In the genomic region with DNA sequence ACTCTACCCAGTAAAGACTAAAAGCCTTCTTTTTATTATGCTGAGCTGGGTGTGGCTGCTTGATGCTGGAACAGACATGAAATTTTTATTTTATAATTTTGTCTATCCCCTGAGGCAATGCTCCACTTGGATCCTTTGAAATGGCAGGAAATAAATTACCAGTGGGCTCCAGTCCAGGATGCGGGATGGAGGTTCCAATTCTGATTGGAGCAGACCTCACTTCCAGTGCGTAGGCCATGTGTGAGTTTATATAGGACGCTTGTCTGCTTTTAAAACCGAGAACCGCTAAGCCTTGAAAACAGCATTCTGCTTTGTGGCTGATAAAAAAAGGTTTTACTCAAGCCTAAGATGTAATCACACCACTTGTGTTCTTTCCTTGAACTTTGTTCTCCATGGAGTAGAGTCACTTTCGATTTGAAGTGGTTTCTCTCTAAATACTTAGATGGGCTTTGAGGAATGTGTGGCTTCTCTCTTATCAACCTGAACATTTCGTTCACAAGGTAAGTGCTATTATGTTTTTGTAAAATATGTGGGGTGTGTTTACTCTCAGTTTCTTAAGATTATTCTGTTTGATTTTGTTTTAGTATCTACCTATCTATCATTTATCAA, we compare ENCODE assay signal across 15 mouse cellular contexts.
DNase-seq lines count a peak whose midpoint lies in the region; ATAC-seq lines count a peak whose summit lies in the region.
"Had no signal": no experiment of that assay in that cellular context is flagged by ENCODE, and none has a peak within 500 bp of the region (broad histone marks: within the 10 kb centered on the region; RNA-seq: fewer than 3 reads in every experiment).

No protein-coding gene starts in this region.

- 0 out of 2 replicates have a peak overlapping the region, but pooled peaks have one; percentile 27 for H3K27ac ChIP-seq in limb, embryonic 15.5 days
- H3K27ac ChIP-seq in hindbrain, embryonic 14.5 days: no peak overlapping the region
- no peak overlapping the region for H3K27ac ChIP-seq in midbrain, embryonic 15.5 days
- H3K27ac ChIP-seq: heart, embryonic 10.5 days; hindbrain, embryonic 13.5 days; midbrain, embryonic 12.5 days; neural tube, embryonic 15.5 days had no signal

- no peak overlapping the region for H3K4me3 ChIP-seq in limb, embryonic 15.5 days
- no peak overlapping the region for H3K4me3 ChIP-seq in hindbrain, embryonic 14.5 days (replicated peaks; ENCODE audit: low read length)
- no peak overlapping the region for H3K4me3 ChIP-seq in midbrain, embryonic 15.5 days
- H3K4me3 ChIP-seq: heart, embryonic 10.5 days; hindbrain, embryonic 13.5 days; midbrain, embryonic 12.5 days; neural tube, embryonic 15.5 days had no signal

- DNase-seq in adrenal gland, adult (ENCODE audit: inconsistent age in 2 of 2, low spot score in 1 of 2): peak; percentile 17 to 70
- no peak for DNase-seq in adrenal gland, postnatal 4 days (ENCODE audit: low spot score in 2 of 2)
- DNase-seq in heart, adult 11 months: peak; percentile 91
- DNase-seq in heart, adult 18-20 months: no peak
- DNase-seq in brain, adult 2 months (ENCODE audit: low read depth, low spot score): peak; percentile 65
- no peak for DNase-seq in hindbrain, embryonic 14.5 days (ENCODE audit: low spot score)
- DNase-seq: kidney, postnatal 25 days; liver; thymus, postnatal 4 days had no signal

- no peaks in the 10 kb centered on the region for H3K9me3 ChIP-seq in limb, embryonic 15.5 days
- H3K9me3 ChIP-seq in hindbrain, embryonic 14.5 days (ENCODE audit: control insufficient read depth, low read length): no peaks in the 10 kb centered on the region
- H3K9me3 ChIP-seq in midbrain, embryonic 15.5 days: no peaks in the 10 kb centered on the region
- H3K9me3 ChIP-seq: heart, embryonic 10.5 days; hindbrain, embryonic 13.5 days; midbrain, embryonic 12.5 days; neural tube, embryonic 15.5 days had no signal

- H3K36me3 ChIP-seq in limb, embryonic 15.5 days: no peaks in the 10 kb centered on the region
- H3K36me3 ChIP-seq in hindbrain, embryonic 14.5 days (replicated peaks; ENCODE audit: control insufficient read depth, insufficient read depth): no peaks in the 10 kb centered on the region
- no peaks in the 10 kb centered on the region for H3K36me3 ChIP-seq in midbrain, embryonic 15.5 days (replicated peaks)
- H3K36me3 ChIP-seq: heart, embryonic 10.5 days; hindbrain, embryonic 13.5 days; midbrain, embryonic 12.5 days; neural tube, embryonic 15.5 days had no signal

- no peaks in the 10 kb centered on the region for H3K27me3 ChIP-seq in limb, embryonic 15.5 days
- no peaks in the 10 kb centered on the region for H3K27me3 ChIP-seq in hindbrain, embryonic 14.5 days (ENCODE audit: control insufficient read depth, insufficient read depth, low read length)
- H3K27me3 ChIP-seq in midbrain, embryonic 15.5 days (replicated peaks): no peaks in the 10 kb centered on the region
- H3K27me3 ChIP-seq: hindbrain, embryonic 13.5 days; midbrain, embryonic 12.5 days; neural tube, embryonic 15.5 days had no signal

- WGBS in limb, embryonic 15.5 days: 32% methylated on average over 7 of the region's 7 CpGs
- 83% methylated on average over 7 of the region's 7 CpGs for WGBS in hindbrain, embryonic 14.5 days
- WGBS in midbrain, embryonic 15.5 days: 75% methylated on average over 7 of the region's 7 CpGs

- H3K9ac ChIP-seq in limb, embryonic 15.5 days: no peak overlapping the region
- H3K9ac ChIP-seq in hindbrain, embryonic 14.5 days: no peak overlapping the region
- H3K9ac ChIP-seq in midbrain, embryonic 15.5 days: no peak overlapping the region
- H3K9ac ChIP-seq: hindbrain, embryonic 13.5 days; midbrain, embryonic 12.5 days; neural tube, embryonic 15.5 days had no signal

- peaks cover 12% of the 10 kb centered on the region for H3K4me1 ChIP-seq in limb, embryonic 15.5 days
- no peaks in the 10 kb centered on the region for H3K4me1 ChIP-seq in hindbrain, embryonic 14.5 days (replicated peaks; ENCODE audit: control insufficient read depth, insufficient read depth, low read length)
- H3K4me1 ChIP-seq in midbrain, embryonic 15.5 days: no peaks in the 10 kb centered on the region
- H3K4me1 ChIP-seq: hindbrain, embryonic 13.5 days; midbrain, embryonic 12.5 days; neural tube, embryonic 15.5 days had no signal

- ATAC-seq in limb, embryonic 15.5 days (ENCODE audit: insufficient number of reproducible peaks, low FRiP score, low TSS enrichment, low read depth): no peak
- no peak for ATAC-seq in hindbrain, embryonic 14.5 days (ENCODE audit: low FRiP score)
- no peak for ATAC-seq in midbrain, embryonic 15.5 days (replicated peaks)

- no peak overlapping the region for H3K4me2 ChIP-seq in limb, embryonic 15.5 days
- no peak overlapping the region for H3K4me2 ChIP-seq in hindbrain, embryonic 14.5 days (replicated peaks)
- H3K4me2 ChIP-seq in midbrain, embryonic 15.5 days: no peak overlapping the region
- H3K4me2 ChIP-seq: hindbrain, embryonic 13.5 days; midbrain, embryonic 12.5 days; neural tube, embryonic 15.5 days had no signal

Comparison
In these comparisons a context has a peak if more than half of its experiments do, and no peak if none do; other contexts are left out.
1. DNase-seq: peak in adrenal gland, adult (2 of 2), heart, adult 11 months (single experiment) and brain, adult 2 months (single experiment); none in adrenal gland, postnatal 4 days (0 of 2), heart, adult 18-20 months (0 of 2) and hindbrain, embryonic 14.5 days (single experiment).